9 mouse cellular contexts compared by ENCODE assay signal in the genomic region with DNA sequence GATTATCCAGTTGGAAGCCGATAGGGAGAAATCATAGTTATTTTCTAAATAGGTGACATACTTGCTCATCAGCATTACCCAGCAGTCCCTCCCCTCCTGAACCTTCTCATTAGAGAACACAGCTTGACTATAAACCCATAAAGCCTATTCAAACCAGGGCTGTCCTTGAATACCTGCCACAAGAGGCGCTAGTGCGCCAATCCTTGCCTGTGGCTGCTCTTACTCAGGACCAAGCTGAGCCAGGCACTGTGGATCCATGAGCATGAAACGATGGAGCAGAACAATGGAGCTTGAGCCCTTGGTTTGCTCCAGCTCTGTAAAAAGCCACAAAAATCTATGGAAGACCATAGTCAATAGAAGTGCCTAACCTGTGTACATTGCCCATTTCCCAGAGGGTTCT. TPM values are rescaled to one million over a fixed set of nuclear protein-coding genes. Genes with fewer than 3 reads are reported as not detected.
DNase-seq lines count a peak whose midpoint lies in the region; ATAC-seq and TF ChIP-seq lines count a peak whose summit lies in the region.
"Had no signal": no experiment of that assay in that cellular context is flagged by ENCODE, and none has a peak within 500 bp of the region (broad histone marks: within the 10 kb centered on the region; RNA-seq: fewer than 3 reads in every experiment).

No protein-coding gene starts in this region.

- TF ChIP-seq POLR2A in liver, adult 2 months (IDR thresholded peaks at IDR 0.05; ENCODE audit: extremely low read depth, insufficient read depth, low read length) = no peak

- no peak overlapping the region for H3K9ac ChIP-seq in liver, adult 2 months (ENCODE audit: low read depth, low read length)
- H3K9ac ChIP-seq in liver, embryonic 11.5 days (ENCODE audit: low read depth, low read length) = no peak overlapping the region

- H3K4me1 ChIP-seq in liver, adult 2 months (ENCODE audit: control insufficient read depth, insufficient read depth, low read length) = no peaks in the 10 kb centered on the region
- H3K4me1 ChIP-seq in liver, embryonic 11.5 days (replicated peaks; ENCODE audit: control insufficient read depth, insufficient read depth, low read length) = no peaks in the 10 kb centered on the region

- no peak overlapping the region for H3K4me3 ChIP-seq in liver, adult 2 months (ENCODE audit: insufficient read depth, low read depth, low read length)
- no peak overlapping the region for H3K4me3 ChIP-seq in liver, embryonic 11.5 days (ENCODE audit: low read depth, low read length)

- no peak overlapping the region for H3K27ac ChIP-seq in liver, adult 2 months (replicated peaks; ENCODE audit: insufficient read depth, low read depth, low read length)
- no peak overlapping the region for H3K27ac ChIP-seq in liver, embryonic 11.5 days (ENCODE audit: low read depth, low read length)

- intact Hi-C loops in left cerebral cortex, postnatal 14 days (cut with DNase I) = no loop called here

- WGBS in liver, adult 2 months = 69% methylated on average over 4 of the region's 4 CpGs
- WGBS in liver, embryonic 11.5 days = 38% methylated on average over 4 of the region's 4 CpGs

- no peaks in the 10 kb centered on the region for H3K36me3 ChIP-seq in liver, adult 2 months (ENCODE audit: control insufficient read depth, insufficient read depth, low read length)
- no peaks in the 10 kb centered on the region for H3K36me3 ChIP-seq in liver, embryonic 11.5 days (ENCODE audit: control insufficient read depth, insufficient read depth, low read length)

- ATAC-seq in liver, embryonic 11.5 days (replicated peaks; ENCODE audit: low FRiP score) = no peak
- ATAC-seq in megakaryocyte, adult 5-6 weeks (ENCODE audit: poor library complexity, severe bottlenecking) = no peak; the same call in 1 of the 2 replicates

- H3K79me2 ChIP-seq in liver, adult 2 months (ENCODE audit: control insufficient read depth, insufficient read depth, low read length) = no peaks in the 10 kb centered on the region

- H3K27me3 ChIP-seq in liver, adult 2 months (ENCODE audit: control insufficient read depth, insufficient read depth, low read length) = no peaks in the 10 kb centered on the region
- H3K27me3 ChIP-seq in liver, embryonic 11.5 days (replicated peaks; ENCODE audit: control insufficient read depth, insufficient read depth, low read length) = no peaks in the 10 kb centered on the region

- peak; percentile 38 for TF ChIP-seq CTCF in liver, adult 2 months (IDR thresholded peaks at IDR 0.05; ENCODE audit: low read depth, low read length)

- H3K9me3 ChIP-seq in liver, embryonic 11.5 days (ENCODE audit: control insufficient read depth, low read length) = no peaks in the 10 kb centered on the region

- H3K4me2 ChIP-seq in liver, embryonic 11.5 days = no peak overlapping the region

- DNase-seq in liver, adult 2 months (ENCODE audit: extremely low read depth, low read depth, low spot score) = peak; percentile 20
- no peak for DNase-seq in liver, embryonic 11.5 days (ENCODE audit: low spot score)
- DNase-seq in adrenal gland, postnatal 10 days = peak; percentile 62
- peak; percentile 45 for DNase-seq in embryo, embryonic 11.5 days (ENCODE audit: low read depth, low spot score)
- DNase-seq in kidney, adult 18-20 months = peak; percentile 59
- DNase-seq in left cerebral cortex, postnatal 14 days (ENCODE audit: low spot score in 2 of 2) = peak; percentile 63 to 74
- peak; percentile 81 for DNase-seq in retina, postnatal 1 day

RNA-seq across cellular contexts. Expression of a gene that starts 7.2 kb away (rescaled TPM):
- 0.09 and 0.54 TPM in 2 replicates for total RNA-seq in liver, adult 2 months (2014; rRNA removed)
- not detected in 2 replicates for polyA plus RNA-seq in liver, adult 2 months (2012; rRNA removed)
- polyA plus RNA-seq in liver, embryonic 11.5 days (2014; fragmentation: Nextera tagmentation; extraction: Ambion mirVana) = not detected in 2 replicates
- 1 to 10 TPM; 3.6 to 3.8 TPM for total RNA-seq in adrenal gland, postnatal 10 days (2021)
- total RNA-seq in left cerebral cortex, postnatal 14 days (2021) = 1 to 10 TPM in 1 of 2 experiments, under 1 TPM in 1; 0.57 to 1.0 TPM
- total RNA-seq in megakaryocyte, adult 5-6 weeks (2015) = not detected in 2 replicates
- not detected in 2 replicates for total RNA-seq in megakaryocyte, adult 5-6 weeks (2017)
- polyA plus RNA-seq: liver, embryonic 16.5 days had no signal
